Mouse (Mus musculus) heart, adult 18-20 months (tissue): ENCODE data around the gene Spaca4. TPM values are rescaled to one million over a fixed set of nuclear protein-coding genes. Genes with fewer than 3 reads are reported as not detected.

Experiments used
- DNase-seq, 2 experiments: peaks; one replicate each; pipeline ENCODE4 v3.0.0; 2021 to 2022; ENCODE audit warnings: mixed read lengths in 1 of 2
- total RNA-seq, 2 experiments: library from RNA; stranded (reverse); gene quantifications; 2 replicates each; pipeline ENCODE4 v1.2.3; 2021

Gene Spaca4
- total RNA-seq, 2 experiments from 2014 or later: not detected

DNA sequence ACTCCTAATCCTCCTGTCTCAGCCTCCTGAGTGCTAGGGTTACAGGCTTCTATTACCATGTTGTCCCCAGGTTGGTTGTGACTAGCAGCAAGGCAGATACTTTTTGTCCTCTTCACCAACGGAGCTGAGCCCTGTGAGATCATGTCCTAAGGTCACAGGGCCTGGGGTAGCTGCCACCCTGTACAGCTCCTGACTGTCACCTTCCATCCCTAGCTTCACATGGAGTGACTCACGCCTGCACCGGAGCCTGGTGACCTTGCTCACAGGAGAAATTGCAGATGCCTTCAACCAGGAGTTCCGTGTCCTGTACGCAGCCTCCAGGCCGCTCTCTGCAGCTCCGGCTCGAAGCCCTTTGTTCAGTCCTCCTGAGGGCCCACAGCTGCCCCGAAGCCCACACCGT lies 806 bp upstream of the Spaca4 start:
- no peak for DNase-seq

- no peak for DNase-seq
Measured at GRCm38 (mm10) chr7:45725151-45725550, 462 bp downstream of the Spaca4 start.

DNA sequence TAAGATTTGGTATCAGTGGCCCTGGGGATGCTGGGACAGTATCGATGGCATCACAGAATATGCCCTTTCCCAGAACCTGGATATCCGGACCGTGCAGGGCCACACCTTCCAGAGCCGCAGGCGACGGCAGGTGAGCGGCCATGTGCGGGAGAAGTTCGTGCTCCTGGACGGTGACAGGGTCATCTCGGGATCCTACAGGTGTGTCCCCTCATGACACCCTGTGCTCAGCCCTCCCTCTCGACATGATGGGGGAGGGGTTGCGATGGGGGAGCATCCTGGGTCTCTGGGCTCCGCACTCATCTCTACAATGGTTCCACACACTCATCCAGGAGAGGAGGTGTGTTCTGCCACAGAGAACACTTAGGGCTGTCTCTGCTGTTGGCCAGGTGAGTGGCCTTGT lies 1.8 kb downstream of the Spaca4 start:
- no peak for DNase-seq

DNA sequence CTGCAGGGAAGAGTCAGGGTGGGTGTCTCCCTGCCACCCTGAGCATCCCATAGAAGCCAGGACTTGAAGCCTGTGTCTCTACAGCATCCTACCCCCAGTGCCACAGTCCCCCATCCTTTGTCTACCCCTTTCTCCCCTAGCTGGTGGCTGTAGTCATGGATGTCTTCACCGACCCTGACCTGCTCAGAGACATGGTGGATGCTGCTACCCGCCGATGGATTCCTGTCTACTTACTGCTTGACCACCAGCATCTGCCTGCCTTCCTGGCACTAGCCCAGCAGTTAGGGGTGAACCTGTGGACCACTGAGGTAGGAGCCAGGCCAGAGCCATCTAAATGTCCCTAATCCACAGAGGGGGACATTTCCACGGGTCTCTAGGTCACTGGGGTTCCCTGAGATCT lies 2.3 kb downstream of the Spaca4 start:
- DNase-seq: no peak

DNA sequence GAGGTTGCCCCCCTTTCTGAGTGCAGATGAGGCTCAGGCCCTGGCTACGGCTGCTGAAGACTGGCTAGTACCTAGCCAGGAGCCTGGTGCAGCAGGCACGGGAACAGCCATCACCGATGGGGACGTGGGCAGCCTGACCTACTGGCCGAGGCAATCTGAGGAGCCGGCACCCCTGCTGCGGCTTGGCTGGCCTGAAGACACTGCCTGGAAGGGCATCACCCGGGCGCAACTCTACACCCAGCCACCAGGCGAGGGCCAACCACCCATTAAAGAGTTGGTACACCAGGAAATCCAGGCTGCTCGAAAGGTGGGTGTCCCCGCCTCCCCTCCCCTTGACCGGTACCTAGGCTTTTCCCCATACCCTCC lies 3.3 kb downstream of the Spaca4 start:
- peak in 1 of 2 experiments; percentile 2 for DNase-seq

DNA sequence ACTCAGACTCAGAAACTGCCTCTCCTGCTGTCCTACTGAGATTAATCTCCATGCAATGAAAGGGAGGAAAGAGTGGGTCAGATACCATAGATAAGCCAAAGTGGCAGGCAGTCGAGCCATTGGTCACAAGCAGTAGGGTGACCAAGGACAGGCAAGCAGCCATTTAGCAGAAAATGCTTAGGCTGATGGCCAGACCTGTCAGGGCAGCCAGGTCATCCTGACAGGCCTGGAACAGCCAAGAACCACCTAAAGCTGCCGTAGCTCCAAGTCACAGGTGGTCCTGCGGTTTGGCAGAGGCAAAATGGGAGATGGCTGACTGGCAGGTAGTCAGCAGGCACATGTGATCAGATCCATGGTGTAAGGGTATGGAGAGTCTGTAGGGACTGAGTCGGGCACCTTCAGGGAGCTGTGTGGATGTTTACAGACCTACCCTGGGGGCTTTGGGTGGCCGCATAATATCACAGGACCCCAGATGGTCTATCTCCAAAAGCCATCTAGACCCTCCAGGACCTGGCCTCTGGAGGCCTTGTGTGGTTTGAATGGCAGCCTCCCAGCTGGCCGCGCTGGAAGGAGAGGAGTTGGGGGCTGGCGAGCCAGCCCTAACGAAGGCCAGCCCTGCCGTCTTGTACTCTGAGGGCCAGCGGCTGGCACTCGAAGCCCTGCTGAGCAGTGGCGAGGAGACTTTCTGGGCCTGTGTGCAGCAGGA lies 3.8 kb downstream of the Spaca4 start:
- peak; percentile 33 to 52 for DNase-seq

DNA sequence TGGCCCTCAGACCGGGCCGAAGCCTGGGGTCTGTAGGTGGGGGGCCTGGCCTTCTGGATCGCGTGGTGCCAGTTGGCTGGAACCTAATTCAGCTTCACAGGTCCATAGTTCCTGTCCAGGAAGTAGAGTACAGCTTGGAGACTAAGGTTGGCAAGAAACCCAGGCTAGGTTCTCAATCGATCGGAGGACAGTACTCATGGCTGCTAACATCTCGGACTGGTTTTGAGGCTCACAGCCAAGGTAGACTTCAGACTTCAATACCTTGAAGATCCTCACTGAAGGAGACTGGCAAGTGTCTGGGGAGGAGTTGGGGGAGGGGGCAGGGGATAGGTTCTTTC lies 4.4 kb downstream of the Spaca4 start:
- DNase-seq: peak in 1 of 2 experiments; percentile 4

GRCm38 (mm10) chr7:45720413-45721233 lies 5.0 kb downstream of the Spaca4 start, which contains the start of gene Fam83e:
Gene Fam83e, plus strand, starts transcription at chr7:45721212.
- DNase-seq: peak in 1 of 2 experiments; percentile 7

DNA sequence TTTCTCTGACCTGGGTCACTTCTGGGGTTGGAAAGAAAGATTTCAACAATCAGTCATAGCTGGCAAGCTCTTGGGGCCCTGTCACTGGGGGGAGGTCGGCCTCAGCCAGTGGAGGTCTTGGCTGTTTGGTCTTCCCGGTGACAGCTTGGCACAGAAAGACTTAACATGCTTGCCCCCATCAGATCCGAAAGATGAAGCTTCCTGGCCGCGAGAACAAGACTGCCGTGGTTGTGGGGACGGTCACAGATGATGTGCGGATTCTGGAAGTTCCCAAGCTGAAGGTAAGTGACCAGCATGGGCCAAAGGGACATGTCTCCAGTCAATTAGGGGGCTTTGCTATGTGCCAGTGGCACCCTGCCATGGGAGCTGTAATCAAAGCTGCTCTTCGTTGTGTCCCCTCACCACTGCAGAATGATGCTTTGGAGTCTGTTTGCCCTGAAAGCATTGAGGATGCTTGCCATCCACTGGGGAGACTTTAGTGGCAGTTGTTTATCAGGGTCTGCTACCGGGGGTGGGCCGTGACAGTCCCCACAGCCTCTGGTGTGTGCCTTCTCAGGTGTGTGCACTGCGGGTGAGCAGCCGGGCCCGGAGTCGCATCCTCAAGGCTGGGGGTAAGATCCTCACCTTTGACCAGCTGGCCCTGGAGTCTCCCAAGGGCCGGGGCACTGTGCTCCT lies 5.7 kb downstream of the Spaca4 start:
- no peak for DNase-seq

GRCm38 (mm10) chr7:45719180-45719579 lies 6.4 kb downstream of the Spaca4 start:
- DNase-seq: no peak

DNA sequence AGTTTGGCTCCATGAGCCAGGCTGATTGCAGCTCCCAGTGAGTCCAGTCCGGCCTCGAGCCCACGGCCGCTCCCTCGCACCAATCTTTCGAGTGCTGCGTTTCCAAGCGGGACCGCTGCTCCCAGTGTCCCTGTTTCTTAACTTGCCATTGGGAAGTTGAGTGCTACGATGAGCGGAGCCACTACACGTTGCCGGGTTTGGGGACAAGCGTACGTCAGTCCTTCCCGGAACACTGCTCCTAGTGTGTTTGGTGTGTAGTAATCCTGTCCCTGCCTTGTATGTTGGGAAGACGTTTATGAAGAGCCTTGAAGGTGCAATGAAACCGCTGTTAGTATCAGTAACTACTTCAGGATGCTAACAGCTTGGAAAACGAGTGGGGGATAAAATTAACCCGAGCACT lies 7.3 kb downstream of the Spaca4 start:
- no peak for DNase-seq

DNA sequence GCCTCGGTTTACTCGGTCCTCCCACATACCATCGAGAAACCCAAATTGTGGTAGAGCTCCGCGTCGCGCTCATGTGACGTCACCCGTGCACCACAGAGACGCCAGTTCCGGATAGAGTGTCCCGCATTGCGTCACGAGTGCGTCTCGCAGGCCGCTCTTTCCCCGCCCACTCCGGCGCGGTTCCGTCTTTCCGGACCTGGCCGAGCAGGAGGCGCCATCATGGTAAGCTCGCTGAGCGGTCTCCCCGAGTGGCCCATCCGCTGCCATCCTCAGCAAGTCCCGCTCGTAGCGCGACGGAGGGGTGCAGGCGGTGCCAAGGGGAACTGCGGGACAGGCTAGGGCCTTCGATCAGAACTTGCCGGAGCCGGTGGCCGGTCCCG lies 7.7 kb downstream of the Spaca4 start, which contains the start of gene Sphk2:
Sphk2 (minus strand) TSS at position 85 of the 380 bp plus-strand sequence.
- DNase-seq: peak; percentile 98 to 99

DNA sequence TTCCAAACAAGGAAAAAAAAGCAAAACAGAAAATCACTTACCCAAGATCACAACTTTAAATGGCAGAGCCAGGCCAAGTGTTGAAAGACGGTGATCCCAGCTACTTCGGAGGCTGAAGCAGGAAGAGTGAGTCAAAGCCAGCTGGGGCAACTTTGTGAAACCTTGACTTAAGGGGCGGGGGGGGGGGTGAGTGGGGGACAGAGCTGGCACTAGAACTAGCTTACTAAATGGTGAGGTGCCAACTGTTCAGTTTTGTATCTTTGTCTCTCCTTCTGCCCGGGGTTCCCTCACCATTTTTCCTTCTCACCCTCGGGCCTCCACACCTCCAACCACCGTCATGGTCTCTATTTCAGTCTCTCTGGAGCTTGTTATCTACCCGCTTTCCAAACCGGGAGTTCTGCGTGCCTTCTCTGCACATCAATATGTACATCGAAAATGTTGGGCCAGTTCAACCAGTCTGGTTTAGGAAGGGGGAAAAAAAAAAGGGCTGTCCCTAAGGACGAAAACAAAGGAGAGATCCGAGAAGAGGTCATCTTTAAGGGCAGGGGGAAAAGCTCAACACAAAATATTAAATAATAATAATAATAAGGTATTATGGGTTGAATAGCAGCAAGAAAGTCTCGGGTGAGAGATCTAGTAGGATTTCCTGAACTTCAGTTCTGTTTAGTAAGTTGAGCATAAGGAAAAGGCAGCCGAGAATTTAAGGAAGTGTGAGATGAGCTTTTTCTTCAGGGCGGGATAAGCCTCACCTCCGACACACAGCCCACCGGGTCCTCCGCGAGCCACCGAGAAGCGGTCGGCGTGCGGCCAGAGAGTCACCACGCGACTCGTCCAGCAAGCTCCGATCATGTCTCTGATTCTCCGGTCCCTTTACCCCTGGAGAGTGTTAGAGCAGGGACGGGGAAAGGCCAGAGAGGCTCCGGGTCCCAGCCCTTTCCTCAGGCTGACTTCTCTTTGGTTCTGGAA lies 8.4 kb downstream of the Spaca4 start:
- DNase-seq: peak in 1 of 2 experiments; percentile 28

DNA sequence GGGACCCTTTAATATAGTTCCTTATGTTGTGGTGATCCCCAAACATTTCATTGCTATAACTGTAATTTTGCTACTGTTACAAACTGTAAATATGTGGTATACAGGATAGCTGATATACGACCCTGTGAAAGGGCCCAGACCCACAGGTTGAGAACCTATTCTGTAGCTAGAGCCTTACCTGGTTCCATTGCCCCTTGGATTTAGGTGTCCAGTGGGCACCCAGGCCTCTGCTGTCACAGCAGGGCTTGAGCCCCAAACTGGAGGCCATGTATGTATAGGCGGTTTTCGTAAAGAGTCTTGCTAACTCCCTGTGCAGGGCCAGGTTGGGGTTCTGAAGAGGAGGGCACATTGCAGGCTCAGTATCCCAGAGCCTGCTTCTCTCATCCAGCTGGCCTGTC lies 9.2 kb downstream of the Spaca4 start:
- DNase-seq: peak in 1 of 2 experiments; percentile 17

DNA sequence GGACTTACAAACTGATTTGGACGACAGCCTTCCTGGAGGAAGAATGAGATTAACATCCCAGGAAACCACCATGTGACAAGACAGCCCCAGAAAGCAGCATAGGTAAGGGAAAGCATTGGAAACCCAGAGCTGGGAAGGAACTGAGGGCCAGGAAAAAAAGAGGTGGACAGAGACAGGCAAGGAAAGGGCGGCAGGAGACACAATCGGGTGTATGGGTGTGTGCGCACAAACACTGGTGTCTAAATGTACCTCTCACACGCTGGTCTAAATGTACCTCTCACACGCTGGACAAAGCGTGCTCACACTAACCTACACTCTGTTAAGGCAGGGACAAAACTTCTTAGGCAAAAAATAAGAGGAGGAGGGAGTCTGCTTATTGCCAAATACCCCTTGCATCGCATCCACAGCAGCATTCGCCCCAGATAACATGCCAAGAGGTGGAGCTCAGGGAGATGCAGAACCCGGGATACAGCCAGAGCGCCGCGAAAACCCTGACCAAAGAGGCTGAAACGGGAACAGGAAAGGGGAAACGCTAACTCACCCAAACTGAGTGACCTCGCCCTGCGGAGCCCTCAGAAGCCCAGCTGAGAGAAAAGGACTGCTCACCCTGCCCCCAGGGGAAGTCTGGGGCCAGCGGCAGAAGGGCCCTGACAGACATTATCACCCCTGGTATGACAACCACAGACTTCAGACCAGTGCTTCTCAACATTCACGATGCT lies 9.7 kb downstream of the Spaca4 start:
- DNase-seq: peak; percentile 34 to 58

DNA sequence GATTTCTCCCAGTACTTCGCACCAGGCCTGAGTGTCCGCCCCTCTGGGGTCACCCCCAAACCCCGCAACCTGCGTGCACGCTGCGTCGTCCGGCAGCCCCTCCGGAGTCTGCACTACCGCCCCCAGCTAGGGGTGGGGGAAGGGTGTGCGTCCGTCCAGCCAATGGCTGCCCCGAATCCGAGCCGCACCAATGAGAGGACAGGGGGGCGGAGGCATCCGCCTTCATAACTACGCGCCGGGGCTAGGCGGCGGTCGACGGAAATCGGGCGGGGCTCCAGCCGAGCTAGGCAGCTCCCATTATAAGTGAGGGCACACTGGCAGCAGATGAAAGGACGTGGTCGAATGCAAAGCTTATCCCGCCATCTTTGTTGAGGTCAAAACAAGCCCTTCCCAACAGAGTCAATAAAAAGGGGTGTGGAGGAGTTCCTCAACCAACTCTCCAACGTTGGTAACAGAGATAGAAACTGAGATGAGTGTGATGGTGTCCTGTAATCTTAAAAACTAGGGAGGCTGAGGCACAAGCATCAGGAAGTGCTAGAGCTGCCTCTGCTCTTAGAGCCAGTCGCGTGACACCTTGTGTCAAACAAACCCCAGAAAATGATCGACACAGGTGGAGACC lies 10.4 kb downstream of the Spaca4 start, which contains the start of gene Rpl18:
Rpl18 (plus strand) TSS at position 368 of the 619 bp plus-strand sequence.
- peak; percentile 96 to 99 for DNase-seq

DNA sequence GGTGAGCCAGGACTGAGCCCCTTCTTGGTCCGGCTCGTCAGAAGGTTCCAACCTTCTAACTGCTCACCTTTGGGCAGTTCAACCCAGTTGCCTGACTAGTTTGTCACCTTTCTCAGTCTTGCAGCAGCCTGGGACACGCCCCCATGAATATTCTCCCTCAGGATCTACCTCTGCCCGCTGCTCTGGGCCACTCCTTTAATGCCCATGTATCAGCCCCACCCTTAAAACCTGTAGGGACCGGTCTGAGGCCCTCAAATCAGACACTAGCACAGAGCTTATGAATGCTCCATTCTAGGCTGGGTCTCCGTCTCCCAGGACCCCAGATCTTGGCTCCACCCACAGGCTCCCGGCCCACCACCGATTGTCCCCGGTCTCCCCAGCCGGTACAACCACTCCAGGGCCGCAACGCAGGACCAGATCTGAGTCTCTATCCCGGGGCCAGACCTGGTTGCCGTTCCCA lies 11.0 kb downstream of the Spaca4 start:
- no peak for DNase-seq

DNA sequence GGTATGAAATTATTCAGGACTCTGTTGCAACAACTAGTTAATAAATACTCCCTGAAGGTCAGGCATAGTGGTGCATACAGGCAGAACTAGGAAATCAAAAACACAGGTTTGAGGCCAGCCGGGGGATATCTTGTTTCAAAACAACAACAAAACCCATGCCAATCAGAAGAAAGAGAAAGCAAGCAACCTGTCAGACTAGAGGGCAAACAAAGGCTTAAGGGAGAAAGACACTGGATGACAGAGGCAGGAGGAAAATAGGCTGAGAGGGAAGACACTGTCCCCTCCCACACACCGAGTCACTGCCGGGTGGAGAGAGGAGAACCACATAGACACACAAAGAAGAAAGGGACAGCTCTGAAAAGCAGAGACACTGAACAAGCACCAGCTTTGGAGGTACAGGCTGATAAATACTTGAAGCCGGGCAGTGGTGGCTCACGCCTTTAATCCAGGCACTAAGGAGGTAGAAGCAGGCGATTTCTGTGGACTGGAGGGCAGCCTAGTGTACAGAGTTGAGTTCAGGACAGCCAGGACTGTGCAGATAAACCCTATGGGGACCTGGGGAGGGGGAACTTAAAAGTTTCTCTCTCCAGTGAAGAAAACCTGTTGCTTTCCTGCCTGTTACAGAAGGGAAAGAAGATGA lies 11.6 kb downstream of the Spaca4 start:
- DNase-seq: peak in 1 of 2 experiments; percentile 20

GRCm38 (mm10) chr7:45713396-45713795 lies 12.2 kb downstream of the Spaca4 start:
- DNase-seq: peak in 1 of 2 experiments; percentile 8
